Mouse (Mus musculus): ENCODE data around the gene Ndufv2. TPM values are rescaled to one million over a fixed set of nuclear protein-coding genes. Genes with fewer than 3 reads are reported as not detected.
"Not testable (repeated sequence)": the region's sequence is repeated elsewhere in the genome, so short reads cannot be mapped to it uniquely, and the experiment has no call there.

Gene Ndufv2
- total RNA-seq, 4 experiments from 2014 or later, result 244 to 261 (median 255) TPM

- no peak for DNase-seq (ENCODE audit: low spot score in 2 of 2)
Observed at GRCm38 (mm10) chr17:66090251-66090650, 11.1 kb downstream of the Ndufv2 start.

GRCm38 (mm10) chr17:66085038-66085437 lies 16.3 kb downstream of the Ndufv2 start:
- DNase-seq (ENCODE audit: low spot score in 2 of 2), result no peak

GRCm38 (mm10) chr17:66084486-66084885 lies 16.9 kb downstream of the Ndufv2 start:
- no peak for DNase-seq (ENCODE audit: low spot score in 2 of 2)

- DNase-seq (ENCODE audit: low spot score in 2 of 2), result no peak
Observed at GRCm38 (mm10) chr17:66077437-66077850, 23.9 kb downstream of the Ndufv2 start.

- DNase-seq (ENCODE audit: low spot score in 2 of 2), result peak; percentile 95 to 97
Observed at GRCm38 (mm10) chr17:66076934-66077333, 24.4 kb downstream of the Ndufv2 start, which contains the start of gene Ankrd12. Gene Ankrd12, minus strand, starts transcription at chr17:66077089.

- DNase-seq (ENCODE audit: low spot score in 2 of 2), result peak; percentile 26 to 39
Observed at GRCm38 (mm10) chr17:66076174-66076927, 25.0 kb downstream of the Ndufv2 start.

- no peak for DNase-seq (ENCODE audit: low spot score in 2 of 2)
Observed at GRCm38 (mm10) chr17:66075827-66076173, 25.6 kb downstream of the Ndufv2 start.

GRCm38 (mm10) chr17:66073971-66074370 lies 27.4 kb downstream of the Ndufv2 start:
- DNase-seq (ENCODE audit: low spot score in 2 of 2), result no peak

- not testable (repeated sequence) for DNase-seq (ENCODE audit: low spot score in 2 of 2)
Observed at GRCm38 (mm10) chr17:66069036-66069435, 32.3 kb downstream of the Ndufv2 start.

GRCm38 (mm10) chr17:66065115-66065514 lies 36.2 kb downstream of the Ndufv2 start:
- no peak for DNase-seq (ENCODE audit: low spot score in 2 of 2)

GRCm38 (mm10) chr17:66061241-66061938 lies 40.0 kb downstream of the Ndufv2 start:
- DNase-seq (ENCODE audit: low spot score in 2 of 2), result no peak

GRCm38 (mm10) chr17:66058160-66058559 lies 43.2 kb downstream of the Ndufv2 start:
- DNase-seq (ENCODE audit: low spot score in 2 of 2), result no peak

GRCm38 (mm10) chr17:66057145-66057544 lies 44.2 kb downstream of the Ndufv2 start:
- DNase-seq (ENCODE audit: low spot score in 2 of 2), result no peak

GRCm38 (mm10) chr17:66053349-66053748 lies 48.0 kb downstream of the Ndufv2 start:
- DNase-seq (ENCODE audit: low spot score in 2 of 2), result no peak

GRCm38 (mm10) chr17:66048795-66049194 lies 52.6 kb downstream of the Ndufv2 start:
- no peak for DNase-seq (ENCODE audit: low spot score in 2 of 2)

GRCm38 (mm10) chr17:66048199-66048598 lies 53.2 kb downstream of the Ndufv2 start:
- no peak for DNase-seq (ENCODE audit: low spot score in 2 of 2)

GRCm38 (mm10) chr17:66043679-66044078 lies 57.7 kb downstream of the Ndufv2 start:
- DNase-seq (ENCODE audit: low spot score in 2 of 2), result not testable (repeated sequence)

GRCm38 (mm10) chr17:66041020-66041419 lies 60.3 kb downstream of the Ndufv2 start:
- no peak for DNase-seq (ENCODE audit: low spot score in 2 of 2)

- DNase-seq (ENCODE audit: low spot score in 2 of 2), result no peak
Observed at GRCm38 (mm10) chr17:66033239-66033638, 68.1 kb downstream of the Ndufv2 start.

GRCm38 (mm10) chr17:66031991-66032390 lies 69.4 kb downstream of the Ndufv2 start:
- DNase-seq (ENCODE audit: low spot score in 2 of 2), result no peak
